Mouse (Mus musculus): ENCODE measurements around the gene Cebpa. TPM values are rescaled to one million over a fixed set of nuclear protein-coding genes. Genes with fewer than 3 reads are reported as not detected.

Cebpa gene
- polyA plus RNA-seq, 1 experiment from 2014 or later = 4.3 TPM

Small RNA genes within 50 kb of the gene (microRNA-seq; reads per million reads assigned to microRNA genes)
- gene Gm25033 = not detected

Other genes with a start within 250 kb of the Cebpa start
- 50.8 and 54.9 TPM in 2 replicates for gene Pepd, start 206.9 kb upstream of the Cebpa start, polyA plus RNA-seq (2015; fragmentation: Nextera tagmentation; extraction: Ambion mirVana)
- 18.8 and 21.8 TPM in 2 replicates for gene Cebpg, start 62.7 kb upstream of the Cebpa start, polyA plus RNA-seq (2015; fragmentation: Nextera tagmentation; extraction: Ambion mirVana)
- 0.41 and 0.54 TPM in 2 replicates for gene Slc7a10, start 67.1 kb downstream of the Cebpa start, polyA plus RNA-seq (2015; fragmentation: Nextera tagmentation; extraction: Ambion mirVana)
- gene Lrp3, start 96.2 kb downstream of the Cebpa start, polyA plus RNA-seq (2015; fragmentation: Nextera tagmentation; extraction: Ambion mirVana) = 0.38 and 0.50 TPM in 2 replicates
- gene Gpatch1, start 199.1 kb downstream of the Cebpa start, polyA plus RNA-seq (2015; fragmentation: Nextera tagmentation; extraction: Ambion mirVana) = 7.3 and 8.5 TPM in 2 replicates
- 3.8 and 4.6 TPM in 2 replicates for gene Rhpn2, start 214.9 kb downstream of the Cebpa start, polyA plus RNA-seq (2015; fragmentation: Nextera tagmentation; extraction: Ambion mirVana)

Measured in liver, embryonic 13.5 days (tissue).